Mouse (Mus musculus): ENCODE data around the gene Rnf39.

- TF ChIP-seq CTCF (IDR thresholded peaks at IDR 0.05; ENCODE audit: control insufficient read depth, insufficient read depth, low read length) (no peak), POLR2A (IDR thresholded peaks at IDR 0.05; ENCODE audit: borderline replicate concordance, control insufficient read depth, low read depth, low read length) (no peak)
Observed at GRCm38 (mm10) chr17:36922715-36923114, 20.0 kb upstream of the Rnf39 start.

Measured in bone marrow, adult 2 months (tissue).